ENCODE assay signal across 10 mouse cellular contexts in the genomic region with DNA sequence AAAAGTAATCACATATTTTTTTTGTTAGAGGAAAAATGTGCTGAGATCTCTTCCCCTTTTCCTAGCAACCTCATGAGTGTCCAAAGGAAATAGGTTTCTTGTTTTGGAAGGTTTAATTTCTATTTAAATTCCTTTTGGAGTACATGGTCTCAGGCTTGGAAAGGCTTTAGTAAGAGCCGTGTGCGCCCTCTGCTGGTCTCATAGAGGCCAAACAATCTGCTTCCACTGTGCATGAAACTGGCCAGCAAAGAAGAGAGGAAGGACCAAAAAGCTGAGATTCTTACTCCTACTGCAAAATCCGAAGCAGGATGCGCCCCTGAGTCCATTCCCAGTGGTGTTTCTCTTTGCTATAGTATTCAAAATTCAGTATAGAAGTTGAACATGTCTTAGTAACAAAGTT. TPM values are rescaled to one million over a fixed set of nuclear protein-coding genes. Genes with fewer than 3 reads are reported as not detected.
A peak's percentile ranks its signal among the peaks of the same experiment; 100 is the strongest.
DNase-seq lines count a peak whose midpoint lies in the region; ATAC-seq and TF ChIP-seq lines count a peak whose summit lies in the region.
"Had no signal": no experiment of that assay in that cellular context is flagged by ENCODE, and none has a peak within 500 bp of the region (broad histone marks: within the 10 kb centered on the region; RNA-seq: fewer than 3 reads in every experiment).

No protein-coding gene starts in this region.

- DNase-seq in hindbrain, embryonic 10.5 days (ENCODE audit: low spot score), result peak; percentile 59
- DNase-seq in MEL-GATA-1-ER (ENCODE audit: extremely low read depth, low read depth), result peak; percentile 17
- DNase-seq in cerebellum, adult 9-11 months, result peak; percentile 21
- peak; percentile 54 to 82 for DNase-seq in heart, postnatal 10 days
- peak; percentile 66 to 71 for DNase-seq in left cerebral cortex, postnatal 10 days (ENCODE audit: extremely low spot score in 1 of 2, low spot score in 2 of 2)
- DNase-seq in thymus, adult 2 months, result peak; percentile 37

- TF ChIP-seq POLR2A in thymus, adult 2 months (IDR thresholded peaks at IDR 0.05; ENCODE audit: control insufficient read depth, extremely low read depth, insufficient read depth, low read length, poor library complexity), result no peak

- H3K4me2 ChIP-seq in hindbrain, embryonic 13.5 days, result no peak overlapping the region
- H3K4me2 ChIP-seq: embryonic facial prominence, embryonic 15.5 days; neural tube, embryonic 12.5 days had no signal

- H3K9me3 ChIP-seq in hindbrain, embryonic 10.5 days, result no peaks in the 10 kb centered on the region
- no peaks in the 10 kb centered on the region for H3K9me3 ChIP-seq in hindbrain, embryonic 13.5 days
- H3K9me3 ChIP-seq: embryonic facial prominence, embryonic 15.5 days; neural tube, embryonic 12.5 days had no signal

- ATAC-seq in hindbrain, embryonic 13.5 days (ENCODE audit: low FRiP score), result no peak
- ATAC-seq in neutrophil, adult 5-6 weeks (ENCODE audit: extremely low read depth, insufficient number of reproducible peaks, low FRiP score, poor library complexity, severe bottlenecking), result peak; percentile 41; the same call in 1 of the 2 replicates

- peaks cover 4% of the 10 kb centered on the region; the same call in 1 of the 2 replicates for H3K4me1 ChIP-seq in hindbrain, embryonic 10.5 days (replicated peaks)
- H3K4me1 ChIP-seq in hindbrain, embryonic 13.5 days (replicated peaks), result no peaks in the 10 kb centered on the region
- no peaks in the 10 kb centered on the region for H3K4me1 ChIP-seq in thymus, adult 2 months (replicated peaks; ENCODE audit: control insufficient read depth, insufficient read depth, low read length)
- H3K4me1 ChIP-seq: embryonic facial prominence, embryonic 15.5 days; neural tube, embryonic 12.5 days had no signal

- no peak for TF ChIP-seq CTCF in thymus, adult 2 months (IDR thresholded peaks at IDR 0.05; ENCODE audit: borderline replicate concordance, control insufficient read depth, extremely low read depth, insufficient read depth, low read length, poor library complexity)

- H3K27ac ChIP-seq in hindbrain, embryonic 10.5 days, result no peak overlapping the region
- H3K27ac ChIP-seq in hindbrain, embryonic 13.5 days, result no peak overlapping the region
- H3K27ac ChIP-seq in thymus, adult 2 months (ENCODE audit: control insufficient read depth, insufficient read depth, low read length), result no peak overlapping the region
- H3K27ac ChIP-seq: embryonic facial prominence, embryonic 15.5 days; neural tube, embryonic 12.5 days had no signal

- H3K36me3 ChIP-seq in hindbrain, embryonic 10.5 days, result no peaks in the 10 kb centered on the region
- no peaks in the 10 kb centered on the region for H3K36me3 ChIP-seq in hindbrain, embryonic 13.5 days
- H3K36me3 ChIP-seq in thymus, adult 2 months (ENCODE audit: control insufficient read depth, insufficient read depth, low read length), result no peaks in the 10 kb centered on the region
- H3K36me3 ChIP-seq: embryonic facial prominence, embryonic 15.5 days; neural tube, embryonic 12.5 days had no signal

- no peaks in the 10 kb centered on the region for H3K27me3 ChIP-seq in hindbrain, embryonic 10.5 days (ENCODE audit: insufficient read depth, poor library complexity, severe bottlenecking)
- H3K27me3 ChIP-seq in hindbrain, embryonic 13.5 days, result no peaks in the 10 kb centered on the region
- no peaks in the 10 kb centered on the region for H3K27me3 ChIP-seq in thymus, adult 2 months (ENCODE audit: control insufficient read depth, insufficient read depth, low read length)
- H3K27me3 ChIP-seq: embryonic facial prominence, embryonic 15.5 days; neural tube, embryonic 12.5 days had no signal

- H3K9ac ChIP-seq in hindbrain, embryonic 13.5 days, result no peak overlapping the region
- H3K9ac ChIP-seq: embryonic facial prominence, embryonic 15.5 days; neural tube, embryonic 12.5 days had no signal

- intact Hi-C loops in heart, postnatal 10 days (cut with DNase I), result loop anchor here (1.0 to 10.0 kb wide), 3 partner anchors 32 to 322 kb away; no protein-coding TSS in a partner anchor
- intact Hi-C loops in left cerebral cortex, postnatal 10 days (cut with DNase I), result loop anchor here (1.0 kb wide), 1 partner anchor 320 kb away; no protein-coding TSS in a partner anchor

- H3K4me3 ChIP-seq in hindbrain, embryonic 10.5 days, result no peak overlapping the region
- no peak overlapping the region for H3K4me3 ChIP-seq in hindbrain, embryonic 13.5 days
- no peak overlapping the region for H3K4me3 ChIP-seq in thymus, adult 2 months (ENCODE audit: control insufficient read depth, insufficient read depth, low read length)
- H3K4me3 ChIP-seq: embryonic facial prominence, embryonic 15.5 days; neural tube, embryonic 12.5 days had no signal

- WGBS in hindbrain, embryonic 10.5 days, result 8% methylated on average over 4 of the region's 4 CpGs
- 5% methylated on average over 4 of the region's 4 CpGs for WGBS in hindbrain, embryonic 13.5 days
- WGBS in thymus, adult 2 months, result 4% methylated on average over 4 of the region's 4 CpGs

RNA-seq across cellular contexts. Expression of a gene that starts 18.6 kb away (rescaled TPM):
- polyA plus RNA-seq in hindbrain, embryonic 10.5 days (2016; fragmentation: Nextera tagmentation; extraction: Ambion mirVana), result 0.46 and 0.97 TPM in 2 replicates
- polyA plus RNA-seq in hindbrain, embryonic 13.5 days (2015; fragmentation: Nextera tagmentation; extraction: Ambion mirVana), result 0.38 and 0.81 TPM in 2 replicates
- 10 to 100 TPM; 12.5 to 14.2 TPM for total RNA-seq in heart, postnatal 10 days (2021)
- 1 to 10 TPM; 8.0 to 9.7 TPM for total RNA-seq in left cerebral cortex, postnatal 10 days (2021)
- not detected in 2 replicates for total RNA-seq in neutrophil, adult 5-6 weeks (2017)
- polyA plus RNA-seq in thymus, adult 2 months (2012; rRNA removed), result 0.87 and 2.3 TPM in 2 replicates

Comparison
In these comparisons a context has a peak if more than half of its experiments do, and no peak if none do; other contexts are left out.
1. DNase-seq: peak in every context shown above with its lines; median percentile 68 in left cerebral cortex, postnatal 10 days; 68 in heart, postnatal 10 days; 59 in hindbrain, embryonic 10.5 days; 37 in thymus, adult 2 months; 21 in cerebellum, adult 9-11 months; 17 in MEL-GATA-1-ER.